Mouse (Mus musculus) frontal cortex, postnatal 36 days (tissue): Measurements from ENCODE around the gene Mkrn3.
A peak's percentile ranks its signal among the peaks of the same experiment; 100 is the strongest.

Experiments used
- DNase-seq, 2 experiments: peaks; one replicate each; pipeline ENCODE4 v3.0.0; 2022; ENCODE audit warnings: low spot score in 2 of 2

Gene Mkrn3

DNA sequence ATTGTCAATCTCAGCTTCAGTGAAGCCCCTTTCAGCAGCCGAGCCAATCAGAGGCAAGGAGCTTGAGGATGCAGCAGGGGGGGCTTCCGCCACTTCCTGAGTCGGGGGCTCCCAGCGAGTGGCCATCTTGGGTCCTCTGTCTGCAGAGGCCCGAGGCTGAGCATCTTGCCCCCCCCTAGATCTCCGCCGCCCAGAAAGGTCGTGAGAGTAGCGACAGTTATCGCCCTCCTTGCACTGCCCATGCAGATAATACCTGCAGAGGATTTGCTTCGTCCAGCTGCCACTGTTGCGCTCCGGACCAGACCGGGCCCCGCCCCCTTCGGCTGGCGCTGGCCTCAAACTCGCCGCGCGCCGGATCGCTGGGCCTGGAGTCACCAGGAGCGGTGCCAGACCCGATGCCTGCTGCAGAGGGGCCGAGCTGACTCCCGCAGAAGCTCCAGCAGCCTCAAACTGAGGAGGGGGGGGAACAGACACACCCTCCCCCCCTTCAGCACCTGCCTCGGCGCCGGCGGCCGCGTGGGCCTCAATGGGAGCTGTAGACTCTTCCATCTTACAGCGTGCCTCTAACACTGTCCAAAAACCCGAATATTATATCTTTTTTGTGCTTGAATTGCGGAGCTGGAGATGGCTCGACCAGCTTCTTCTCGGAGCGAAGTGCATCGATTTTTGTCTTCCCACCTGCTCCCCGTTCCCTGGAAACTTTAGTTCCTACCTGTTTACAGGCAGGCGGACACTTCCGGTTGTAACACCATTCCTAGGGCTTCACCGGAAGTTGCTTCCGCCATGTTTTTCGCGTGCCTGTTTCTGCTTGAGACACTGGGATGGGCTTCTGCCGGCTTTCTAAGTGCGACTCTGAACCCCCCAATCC is at the start of gene Mkrn3:
Gene Mkrn3, minus strand, starts transcription at position 647 of the 868 bp plus-strand sequence.
- DNase-seq: peak; percentile 30 to 47

GRCm38 (mm10) chr7:62463878-62464755 is 44.2 kb upstream of the Mkrn3 start, which contains the start of gene Peg12:
TSS of gene Peg12 (minus strand) at chr7:62464510.
- peak; percentile 3 to 11 for DNase-seq

GRCm38 (mm10) chr7:62463007-62463877 is 43.3 kb upstream of the Mkrn3 start:
- DNase-seq: peak in 1 of 2 experiments; percentile 2

GRCm38 (mm10) chr7:62462229-62463006 is 42.5 kb upstream of the Mkrn3 start:
- DNase-seq: no peak

DNA sequence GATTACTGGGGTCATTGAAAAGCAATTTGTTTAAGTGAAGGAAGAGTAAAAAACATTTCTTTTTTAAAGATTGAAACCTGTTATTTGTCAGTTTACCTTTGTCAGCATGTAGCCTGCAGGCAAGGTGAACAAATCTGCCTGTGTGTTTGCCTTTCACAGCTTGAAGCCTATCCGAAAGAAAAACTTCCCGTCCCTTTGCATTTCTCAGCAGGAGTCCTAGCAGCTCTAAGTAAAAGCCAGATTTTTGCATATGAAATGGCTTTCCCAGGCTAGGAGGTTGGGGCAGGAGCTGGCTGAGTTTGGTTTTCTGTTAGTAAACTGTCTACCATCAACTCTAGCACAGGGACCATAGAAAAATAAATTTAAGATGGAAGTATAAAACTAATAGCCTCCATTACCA is 32.4 kb upstream of the Mkrn3 start:
- DNase-seq: no peak

DNA sequence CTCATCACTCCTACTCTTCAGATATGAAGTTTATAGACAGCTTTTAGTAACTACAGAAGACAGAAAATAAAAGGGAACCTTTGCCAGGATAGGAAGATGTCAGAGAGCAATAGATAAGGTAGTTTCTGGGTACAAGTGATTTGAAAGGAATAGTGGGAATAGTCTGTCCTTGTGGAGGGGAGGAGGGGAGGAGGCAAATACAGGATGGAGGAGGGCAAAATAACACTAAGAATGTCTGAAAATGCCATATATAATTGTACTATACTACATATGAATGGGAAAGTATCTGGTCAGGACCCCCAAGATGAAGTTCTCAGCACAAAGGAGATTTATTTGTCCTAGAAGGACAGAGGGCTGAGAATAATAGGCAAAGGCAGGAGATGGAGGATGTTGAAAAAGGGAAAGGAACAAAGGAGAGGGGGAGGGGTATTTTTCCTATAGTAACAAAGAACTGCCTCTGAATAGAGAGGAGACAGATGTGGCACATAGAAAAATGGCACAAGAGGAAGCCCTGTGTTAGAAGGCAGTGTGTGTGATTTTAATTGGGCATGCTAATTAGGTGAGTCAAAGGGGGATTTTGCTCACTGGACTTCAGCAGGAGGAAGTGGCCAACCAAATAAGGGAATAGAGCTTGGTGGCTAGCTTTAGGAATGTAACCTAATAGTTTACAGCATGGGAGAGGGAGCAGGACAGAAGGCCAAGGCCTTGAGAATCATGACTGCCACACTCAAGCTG is 25.7 kb upstream of the Mkrn3 start:
- no peak for DNase-seq

GRCm38 (mm10) chr7:62436394-62436793 is 16.5 kb upstream of the Mkrn3 start:
- no peak for DNase-seq

DNA sequence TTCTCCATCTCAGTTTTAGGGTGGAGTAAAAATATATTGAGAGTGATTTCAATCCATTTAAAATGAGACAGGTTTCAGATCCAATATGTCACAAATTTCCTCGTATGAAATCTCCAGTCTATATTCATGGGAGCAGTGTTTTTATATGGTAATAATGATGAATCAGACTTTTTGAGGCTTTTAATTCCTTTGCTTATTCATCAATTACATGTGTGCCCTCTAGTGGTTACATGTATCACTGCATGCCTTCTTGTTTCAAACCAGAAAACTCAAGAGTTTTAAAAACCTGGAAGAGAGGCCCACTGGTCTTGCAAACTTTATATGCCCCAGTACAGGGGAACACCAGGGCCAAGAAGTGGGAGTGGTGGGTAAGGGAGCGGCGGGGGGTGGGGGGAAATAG is 13.3 kb upstream of the Mkrn3 start:
- DNase-seq: no peak

GRCm38 (mm10) chr7:62428337-62428736 is 8.4 kb upstream of the Mkrn3 start:
- DNase-seq: no peak

DNA sequence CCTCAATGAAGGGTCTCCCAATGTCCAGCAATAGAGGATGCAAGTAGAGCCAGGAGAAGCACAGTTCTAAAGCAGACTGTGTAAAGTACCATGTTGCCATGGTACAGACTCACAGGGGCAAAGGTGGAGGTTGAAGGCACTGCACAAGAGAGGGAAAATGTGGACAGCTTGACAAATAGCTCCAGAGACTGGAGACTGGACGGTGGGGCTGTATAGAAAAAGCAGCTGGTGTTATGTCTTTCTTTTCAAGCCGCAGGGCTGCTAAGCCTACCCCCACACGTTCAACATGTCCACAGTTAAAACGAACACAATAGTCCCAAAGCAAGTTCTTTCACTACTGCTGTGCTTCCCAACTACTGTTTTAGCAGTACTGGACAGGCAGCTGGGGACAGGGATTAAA is 3.3 kb upstream of the Mkrn3 start:
- no peak for DNase-seq

- DNase-seq: no peak
Observed at GRCm38 (mm10) chr7:62420566-62420965, 627 bp upstream of the Mkrn3 start.

DNA sequence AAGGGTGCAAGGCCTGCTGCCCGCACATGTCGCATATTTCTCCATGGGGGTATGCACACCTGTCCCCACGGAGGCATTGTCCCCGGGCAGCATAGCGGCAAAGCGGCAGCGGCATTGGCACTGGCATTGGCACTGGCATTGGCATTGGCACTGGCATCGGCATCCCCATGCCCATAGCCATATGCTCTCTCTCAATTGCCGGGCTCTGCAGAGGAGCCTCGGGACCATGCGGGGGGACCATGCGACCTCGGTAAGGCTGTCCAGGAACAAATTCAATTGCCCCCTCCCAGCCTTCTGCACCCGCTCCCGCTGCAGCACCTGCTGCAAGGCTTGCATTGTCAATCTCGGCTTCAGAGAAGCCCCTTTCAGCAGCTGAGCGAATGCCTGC is 840 bp downstream of the Mkrn3 start:
- DNase-seq: no peak

- DNase-seq: no peak
Observed at GRCm38 (mm10) chr7:62418346-62418745, 1.6 kb downstream of the Mkrn3 start.

GRCm38 (mm10) chr7:62416173-62416572 is 3.8 kb downstream of the Mkrn3 start:
- DNase-seq: no peak

GRCm38 (mm10) chr7:62415222-62415621 is 4.7 kb downstream of the Mkrn3 start:
- no peak for DNase-seq

- no peak for DNase-seq
Observed at GRCm38 (mm10) chr7:62407803-62408202, 12.1 kb downstream of the Mkrn3 start.

DNA sequence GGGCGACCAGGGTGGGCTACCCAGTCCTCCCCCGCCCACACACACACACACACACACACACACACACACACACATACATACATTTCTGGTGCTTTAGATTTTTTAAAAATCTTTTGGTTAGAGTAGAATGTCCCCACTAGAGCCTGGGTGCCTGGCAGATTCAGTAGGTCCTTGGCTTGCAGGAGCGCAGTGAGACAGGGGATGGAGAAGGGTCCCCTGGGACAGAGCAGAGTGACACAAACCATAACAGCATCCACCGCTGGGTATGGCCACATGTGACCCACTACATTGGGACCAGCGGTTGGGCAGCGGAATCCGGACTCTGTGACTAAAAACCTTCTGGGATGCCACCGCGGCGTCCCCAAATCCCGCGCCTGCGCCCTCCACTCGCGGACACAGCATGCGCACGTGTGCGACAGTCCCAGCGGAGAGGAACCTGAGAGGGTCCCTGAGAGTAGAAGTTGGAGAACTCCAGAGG is 13.3 kb downstream of the Mkrn3 start:
- peak in 1 of 2 experiments; percentile 16 for DNase-seq

- no peak for DNase-seq
Observed at GRCm38 (mm10) chr7:62392202-62392601, 27.7 kb downstream of the Mkrn3 start.

DNA sequence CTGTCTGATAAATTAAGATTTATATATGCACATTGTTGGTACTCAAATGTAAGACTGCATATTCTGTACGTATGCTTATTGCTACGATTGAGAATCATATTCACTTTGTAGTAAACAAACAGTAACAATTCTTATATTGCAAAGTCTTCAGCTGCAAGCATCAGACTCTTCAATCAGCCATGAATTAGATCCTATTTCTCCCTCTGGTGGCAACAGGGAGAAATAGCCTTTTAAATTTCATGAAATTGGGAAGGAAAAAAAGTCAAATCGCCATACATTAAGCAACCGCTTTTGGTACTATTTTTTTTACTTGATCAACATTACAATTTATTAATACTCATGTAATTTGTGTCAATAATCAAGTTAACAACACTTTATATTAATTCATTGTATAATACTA is 31.6 kb downstream of the Mkrn3 start:
- DNase-seq: no peak

GRCm38 (mm10) chr7:62382391-62382790 is 37.5 kb downstream of the Mkrn3 start:
- DNase-seq: peak in 1 of 2 experiments; percentile 39
